Mouse (Mus musculus): ENCODE results near the gene Ksr2.

DNA sequence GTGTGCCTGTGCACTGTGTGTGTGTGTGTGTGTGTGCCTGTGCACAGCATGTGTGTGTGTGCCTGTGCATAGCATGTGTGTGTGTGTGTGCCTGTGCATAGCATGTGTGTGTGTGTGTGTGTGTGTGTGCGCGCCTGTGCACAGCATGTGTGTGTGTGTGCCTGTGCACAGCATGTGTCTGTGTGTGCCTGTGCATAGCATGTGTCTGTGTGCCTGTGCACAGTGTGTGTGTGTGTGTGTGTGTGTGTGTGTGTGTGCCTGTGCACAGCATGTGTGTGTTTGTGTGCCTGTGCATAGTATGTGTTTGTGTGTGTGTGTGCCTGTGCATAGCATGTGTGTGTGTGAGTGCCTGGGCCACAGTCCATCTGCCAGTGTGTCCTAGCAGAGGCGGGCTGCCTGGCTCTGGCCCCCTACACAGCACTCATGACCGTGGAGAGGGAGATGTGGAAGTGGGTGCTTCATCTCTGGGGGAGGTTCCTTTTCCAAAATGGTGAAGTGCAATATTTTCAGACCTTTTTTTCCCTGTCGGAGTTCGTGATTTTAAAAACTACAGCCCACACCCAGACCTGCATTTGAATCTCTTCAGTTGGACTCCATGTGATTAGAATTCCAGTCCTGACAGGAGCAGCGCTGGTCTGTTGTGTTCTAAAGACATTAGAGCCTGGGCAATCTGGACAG, 39.3 kb upstream of the Ksr2 start:
- TF ChIP-seq CTCF (IDR thresholded peaks at IDR 0.05; ENCODE audit: extremely low read depth, insufficient read length, insufficient replicate concordance, low read depth, low read length), result no peak
- TF ChIP-seq POLR2A (IDR thresholded peaks at IDR 0.05; ENCODE audit: low read depth, low read length), result no peak

Measured in small intestine, adult 2 months (tissue).